Mouse (Mus musculus): ENCODE measurements at regions not wholly inside any gene's neighbourhood (a gene's known extent, or its start where the extent isn't known, plus 50 kb on each side); places are given as distances from the start of the nearest gene placed in this dataset.

GRCm38 (mm10) chr5:103309806-103310525 is 98.8 kb upstream of the Mapk10 start:
- DNase-seq (ENCODE audit: low read depth, low spot score) = no peak

- no peak for DNase-seq (ENCODE audit: low read depth, low spot score)
Observed at GRCm38 (mm10) chr5:103305716-103306447, 94.7 kb upstream of the Mapk10 start.

- DNase-seq (ENCODE audit: low read depth, low spot score) = no peak
Observed at GRCm38 (mm10) chr5:103304975-103305374, 93.8 kb upstream of the Mapk10 start.

- DNase-seq (ENCODE audit: low read depth, low spot score) = no peak
Observed at GRCm38 (mm10) chr5:103302744-103303143, 91.6 kb upstream of the Mapk10 start.

- DNase-seq (ENCODE audit: low read depth, low spot score) = no peak
Observed at GRCm38 (mm10) chr5:103301303-103301702, 90.2 kb upstream of the Mapk10 start.

DNA sequence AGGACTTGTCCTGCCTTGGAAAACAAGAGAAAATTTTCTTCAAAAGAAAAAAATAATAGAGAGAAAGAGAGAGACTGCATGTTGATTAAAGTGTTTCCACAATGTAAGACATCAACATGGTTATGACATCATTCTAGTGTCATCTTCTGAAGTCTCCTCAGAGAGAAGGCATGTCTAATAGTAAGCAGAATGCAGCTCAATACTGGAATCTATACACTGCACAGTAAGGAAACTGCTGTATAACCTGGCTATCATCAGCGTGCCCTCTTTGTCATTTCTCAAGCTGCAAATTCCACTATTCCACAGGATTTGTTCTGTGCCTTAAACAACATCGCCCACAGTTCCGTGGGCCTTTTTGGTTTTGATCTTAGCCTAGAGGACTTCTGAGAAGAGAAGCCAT is 82.8 kb upstream of the Mapk10 start:
- DNase-seq (ENCODE audit: low read depth, low spot score) = no peak

- no peak for DNase-seq (ENCODE audit: low read depth, low spot score)
Observed at GRCm38 (mm10) chr5:103291691-103292090, 80.6 kb upstream of the Mapk10 start.

- DNase-seq (ENCODE audit: low read depth, low spot score) = no peak
Observed at GRCm38 (mm10) chr5:103291219-103291618, 80.1 kb upstream of the Mapk10 start.

DNA sequence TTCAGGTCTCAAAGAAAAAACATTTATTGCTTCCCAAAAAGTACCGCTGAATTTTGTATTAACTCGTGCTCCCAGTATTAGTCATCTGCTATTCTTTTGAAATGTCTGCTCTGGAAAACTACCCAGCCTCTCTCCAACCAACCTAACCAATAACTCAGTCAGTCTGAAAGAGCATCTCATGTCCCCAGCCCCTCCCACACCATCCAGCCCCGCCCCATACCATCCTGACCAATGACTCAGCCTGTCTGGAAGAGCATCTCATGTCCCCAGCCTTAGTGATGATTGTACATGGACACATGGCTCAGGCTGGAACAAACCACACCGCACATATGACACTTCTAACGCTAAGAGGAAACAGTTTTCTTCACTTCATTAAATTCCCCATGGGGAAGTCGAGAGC is 58.1 kb upstream of the Mapk10 start:
- DNase-seq (ENCODE audit: low read depth, low spot score) = no peak

- DNase-seq (ENCODE audit: low read depth, low spot score) = no peak
Observed at GRCm38 (mm10) chr5:103264903-103265302, 53.8 kb upstream of the Mapk10 start.

DNA sequence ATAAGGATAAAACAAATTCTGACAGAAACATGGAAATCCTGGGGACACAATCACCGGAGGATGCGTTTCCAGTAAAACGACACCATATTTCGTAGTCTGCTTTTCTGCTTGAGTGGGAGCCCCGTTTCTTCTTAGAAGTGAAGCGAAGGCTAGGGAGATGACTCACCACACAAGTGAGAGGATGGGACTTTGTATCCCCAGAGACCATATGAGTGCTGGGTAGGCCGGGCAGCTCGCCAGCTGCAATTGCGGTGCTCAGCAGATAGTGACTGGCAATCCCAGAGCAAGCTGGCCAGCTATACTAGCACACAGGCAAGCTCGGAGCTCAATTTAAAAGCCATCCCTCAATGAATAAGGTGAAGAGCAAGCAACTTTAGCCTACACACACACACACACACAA is 50.3 kb upstream of the Mapk10 start:
- DNase-seq (ENCODE audit: low read depth, low spot score) = no peak

Measured in retina, adult 2 months (tissue).